Mouse (Mus musculus) thymus, postnatal 0 days (tissue): ENCODE measurements around the gene Mettl7a3. TPM values are rescaled to one million over a fixed set of nuclear protein-coding genes. Genes with fewer than 3 reads are reported as not detected.
A peak's percentile ranks its signal among the peaks of the same experiment; 100 is the strongest.

Source experiments
- DNase-seq: peaks from one replicate; pipeline ENCODE4 v3.0.0-alpha.2; 2015; ENCODE audit warnings: low spot score
- polyA plus RNA-seq: library from polyadenylated mRNA; unstranded; fragments of >200 nt; fragmentation: Nextera tagmentation; extraction: Ambion mirVana; gene quantifications from 2 replicates; pipeline ENCODE4 v1.2.1, GENCODE M21; 2015

Gene Mettl7a3
- polyA plus RNA-seq, 1 experiment from 2014 or later, result not detected

- no peak for DNase-seq
Observed at GRCm38 (mm10) chr15:100387544-100388223, 53.0 kb downstream of the Mettl7a3 start.

GRCm38 (mm10) chr15:100388224-100388835, 53.6 kb downstream of the Mettl7a3 start:
- peak; percentile 58 for DNase-seq

DNA sequence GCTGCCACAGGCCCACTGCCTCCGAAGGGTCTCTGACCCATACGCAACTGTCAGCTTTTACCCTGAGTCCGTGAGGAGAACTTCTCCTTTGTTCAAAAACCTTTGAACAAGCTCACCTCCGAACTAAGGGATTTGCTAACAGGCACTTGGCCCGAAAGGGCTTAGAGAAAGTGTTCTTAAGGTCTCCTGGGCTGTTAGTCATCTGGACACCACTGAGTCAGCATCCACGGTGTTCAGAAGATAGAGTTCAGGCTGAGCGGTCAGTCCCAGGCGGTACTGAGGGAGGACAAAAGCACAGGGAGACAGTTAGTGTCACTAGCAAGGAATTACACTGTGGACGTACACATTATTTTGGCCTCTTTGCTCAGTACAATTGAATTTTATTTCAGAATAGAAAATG, 54.2 kb downstream of the Mettl7a3 start:
- DNase-seq, result no peak

Other genes with a start within 250 kb of the Mettl7a3 start
- gene Atf1, start 107.1 kb upstream of the Mettl7a3 start, polyA plus RNA-seq, result 47.5 and 66.9 TPM in 2 replicates
- gene Tmprss12, start 54.1 kb upstream of the Mettl7a3 start, polyA plus RNA-seq, result not detected in 2 replicates
- gene Mettl7a1, start 30.8 kb upstream of the Mettl7a3 start, polyA plus RNA-seq, result 4.4 and 6.4 TPM in 2 replicates
- 0.18 TPM in 1 of 2 replicates, not detected in the other for gene Methig1, start 18.2 kb downstream of the Mettl7a3 start, polyA plus RNA-seq
- not detected in 2 replicates for gene Mettl7a2, start 18.3 kb downstream of the Mettl7a3 start, polyA plus RNA-seq
- not detected in 2 replicates for gene Higd1c, start 29.6 kb downstream of the Mettl7a3 start, polyA plus RNA-seq
- gene Gm5475, start 87.2 kb downstream of the Mettl7a3 start, polyA plus RNA-seq, result 0.16 and 0.18 TPM in 2 replicates
- 23.8 and 27.3 TPM in 2 replicates for gene Slc11a2, start 90.1 kb downstream of the Mettl7a3 start, polyA plus RNA-seq
- gene Letmd1, start 134.1 kb downstream of the Mettl7a3 start, polyA plus RNA-seq, result 25.2 and 26.3 TPM in 2 replicates
- 6.3 and 6.6 TPM in 2 replicates for gene Csrnp2, start 160.6 kb downstream of the Mettl7a3 start, polyA plus RNA-seq
- gene Tfcp2, start 217.1 kb downstream of the Mettl7a3 start, polyA plus RNA-seq, result 7.0 and 8.4 TPM in 2 replicates